Mouse (Mus musculus) naive thymus-derived CD4-positive, alpha-beta T cell, adult 2 months (primary cell): ENCODE results near the gene Sytl3.
"Not testable (repeated sequence)": the region's sequence is repeated elsewhere in the genome, so short reads cannot be mapped to it uniquely, and the experiment has no call there.

Experiments
- DNase-seq: peaks from one replicate; pipeline ENCODE4 v3.0.0-alpha.2; 2011; ENCODE audit warnings: low read depth

The Sytl3 gene

DNA sequence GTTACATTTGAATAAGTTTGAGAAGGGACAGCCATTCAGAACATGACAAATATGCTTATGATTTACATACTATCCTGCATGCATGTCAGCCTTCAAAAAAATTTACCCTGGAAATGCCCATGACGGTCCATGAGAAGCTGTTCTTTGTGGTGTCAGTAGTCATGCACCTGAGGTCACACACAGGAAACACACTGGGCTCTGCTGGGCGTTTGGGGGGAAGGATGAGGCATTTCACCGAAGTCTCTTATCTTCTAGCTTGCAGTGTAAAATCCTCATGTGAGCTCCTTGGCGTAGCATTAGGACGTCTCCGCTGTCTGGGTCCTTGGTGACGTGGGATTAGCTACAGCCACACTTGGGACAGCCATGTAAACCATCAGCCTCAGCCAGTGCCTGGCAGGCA, at the start of gene Sytl3:
Sytl3 (plus strand) TSS at position 293 of the 400 bp plus-strand sequence.
- not testable (repeated sequence) for DNase-seq

DNA sequence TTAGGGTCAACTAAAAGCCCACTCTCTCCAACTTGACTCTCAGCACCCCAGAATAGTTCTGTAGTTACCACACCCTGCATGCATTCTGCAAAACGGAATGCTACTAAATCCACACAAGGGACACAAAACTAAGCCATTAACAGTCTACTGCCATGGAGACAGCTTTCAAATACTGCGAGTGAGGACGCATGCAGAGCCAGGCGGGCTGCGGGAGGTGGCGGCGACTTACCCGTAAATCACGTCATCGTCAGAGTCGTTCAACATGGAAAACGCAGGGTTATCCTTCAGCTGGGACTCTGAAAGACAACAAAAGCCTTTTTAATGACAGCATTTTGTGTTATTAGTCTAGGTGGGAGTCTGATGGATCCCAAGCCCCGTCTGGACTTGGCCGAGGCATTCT, 45.4 kb upstream of the Sytl3 start:
- not testable (repeated sequence) for DNase-seq

DNA sequence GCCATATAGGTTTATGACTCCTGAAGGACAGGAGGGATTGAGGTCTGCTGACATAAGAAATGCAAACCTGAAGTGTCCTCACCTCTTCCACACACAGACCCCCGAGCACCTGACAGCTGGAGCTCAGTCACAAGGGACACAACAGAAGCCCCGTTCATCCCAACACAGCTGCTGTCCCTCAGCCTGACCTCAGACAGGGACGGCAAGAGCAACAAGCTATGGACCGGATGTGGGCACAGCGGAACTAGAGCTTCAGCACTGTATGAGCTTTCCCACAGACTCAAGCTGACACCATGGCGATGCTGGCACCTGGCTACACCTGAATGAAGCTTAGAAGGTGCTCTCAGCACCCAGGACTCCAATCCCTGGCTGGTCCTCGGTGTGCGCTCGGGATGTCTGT, 44.6 kb upstream of the Sytl3 start:
- DNase-seq, result not testable (repeated sequence)

DNA sequence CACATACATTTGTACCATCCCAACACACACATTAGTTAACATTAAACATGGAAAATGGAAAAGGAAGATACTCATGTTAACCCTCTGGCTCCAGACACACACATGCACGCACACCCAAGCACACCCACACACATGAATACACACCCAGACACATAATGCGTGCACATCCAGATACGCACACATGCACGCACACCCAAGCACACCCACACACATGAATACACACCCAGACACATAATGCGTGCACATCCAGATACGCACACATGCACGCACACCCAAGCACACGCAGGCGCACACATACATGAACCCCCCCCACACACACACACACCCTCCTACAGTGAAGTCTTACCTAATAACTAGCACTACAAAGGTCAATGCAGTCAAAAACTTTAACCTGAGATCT, 42.2 kb upstream of the Sytl3 start:
- DNase-seq, result not testable (repeated sequence)

DNA sequence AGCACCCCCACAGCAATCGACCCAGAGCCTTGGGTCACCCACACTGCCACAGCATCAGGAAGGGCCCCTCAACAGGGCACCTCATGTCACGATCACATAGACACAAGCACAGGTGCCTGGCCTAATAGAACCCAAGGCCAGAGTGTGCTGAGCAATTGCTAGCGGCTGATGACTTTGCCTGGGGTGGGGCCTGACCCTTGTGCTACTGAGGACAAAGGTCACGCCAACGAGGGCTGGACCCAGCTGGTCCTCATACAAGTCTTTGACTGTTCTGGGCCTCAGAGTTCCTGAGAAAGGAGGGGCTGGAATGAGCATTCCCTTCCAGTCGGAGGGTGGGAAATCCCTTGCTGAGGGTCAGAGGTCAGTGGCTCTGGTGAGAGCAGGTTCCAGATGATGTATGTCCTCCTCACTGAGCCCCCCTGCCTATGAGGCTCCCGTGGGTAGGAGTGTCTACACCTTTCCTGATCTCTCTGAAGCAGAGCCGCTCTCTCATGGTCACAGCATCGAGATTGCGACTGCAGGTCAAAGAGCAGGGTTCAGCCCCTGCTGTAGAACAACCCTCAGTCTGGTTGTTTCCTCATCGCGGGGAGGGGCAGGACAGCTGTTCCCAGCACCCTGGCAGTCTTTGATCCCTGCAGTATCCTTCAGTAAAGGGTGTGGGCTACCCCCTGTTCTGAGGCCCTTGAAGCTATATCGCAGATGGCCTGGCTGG, 41.0 kb upstream of the Sytl3 start:
- not testable (repeated sequence) for DNase-seq

DNA sequence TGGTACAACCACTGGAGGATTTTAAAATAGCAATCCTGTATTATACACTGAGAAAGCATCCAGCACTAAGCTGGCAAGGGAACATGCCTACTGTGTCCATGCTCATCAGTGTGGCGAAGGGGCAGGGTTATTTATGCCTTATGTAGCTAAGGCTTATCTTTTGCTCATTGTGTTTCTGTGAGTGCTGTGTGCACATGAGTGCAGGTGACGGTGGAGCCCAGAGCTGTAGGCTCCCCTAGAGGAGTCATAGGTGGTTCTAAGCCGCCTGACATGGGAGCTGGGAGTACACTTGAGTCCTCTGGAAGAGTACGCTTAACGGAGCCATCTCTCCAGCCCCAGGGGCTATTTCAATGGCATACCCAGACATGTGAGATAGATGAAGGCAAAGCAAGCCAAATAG, 39.6 kb upstream of the Sytl3 start:
- DNase-seq, result not testable (repeated sequence)

DNA sequence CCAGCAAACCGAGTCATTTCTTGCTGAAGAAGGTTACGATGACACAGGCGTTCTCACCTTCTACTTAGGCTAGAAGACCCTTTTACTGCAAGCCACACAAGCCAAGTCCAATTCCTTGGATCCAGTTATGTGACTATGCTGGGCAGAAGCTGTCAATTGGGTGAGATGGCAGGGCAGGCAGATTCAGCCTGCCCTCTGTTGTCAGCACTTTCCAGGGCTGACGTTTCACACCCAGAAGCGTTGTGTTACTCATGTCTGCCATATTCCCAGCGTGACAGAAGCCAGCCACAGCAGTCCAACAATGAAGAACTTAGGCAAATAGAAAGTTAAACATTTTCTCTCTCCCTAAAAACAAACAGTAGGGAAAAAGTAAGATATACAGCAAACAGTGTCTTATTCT, 38.9 kb upstream of the Sytl3 start:
- DNase-seq, result not testable (repeated sequence)

DNA sequence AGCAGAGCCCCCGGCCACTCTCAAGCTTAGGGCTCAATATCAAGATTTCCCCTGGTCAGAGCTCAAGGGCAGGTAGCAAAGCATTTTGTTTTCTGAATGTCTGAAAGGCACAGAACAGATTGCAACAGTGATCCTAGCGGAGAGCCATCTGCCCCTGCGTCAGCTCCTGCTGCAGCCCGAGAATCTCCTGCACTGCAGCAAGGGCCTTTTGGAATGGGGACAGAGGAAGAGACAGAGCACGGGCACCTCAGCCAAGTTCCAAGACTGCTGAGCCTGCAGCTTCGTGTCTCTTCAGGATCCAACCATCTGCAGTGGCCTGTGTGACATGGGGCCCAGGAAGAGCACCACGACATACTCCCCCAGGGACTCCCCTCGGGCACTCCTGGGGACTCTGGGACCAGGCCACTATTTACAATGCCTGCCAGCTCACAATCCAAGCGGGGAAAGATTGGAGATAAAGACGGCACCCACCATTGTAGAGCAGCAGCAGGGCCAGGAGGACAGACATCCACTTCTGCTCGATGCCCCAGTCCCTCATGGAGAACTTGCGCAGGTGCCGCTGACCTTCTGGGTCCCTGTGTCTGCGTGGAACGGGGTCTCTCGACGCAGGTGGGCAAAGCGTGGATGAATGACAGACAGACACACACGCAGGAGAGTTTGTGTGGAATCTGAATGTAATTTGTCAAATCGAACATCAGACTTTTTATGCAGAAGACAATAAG, 38.0 kb upstream of the Sytl3 start:
- DNase-seq, result not testable (repeated sequence)

DNA sequence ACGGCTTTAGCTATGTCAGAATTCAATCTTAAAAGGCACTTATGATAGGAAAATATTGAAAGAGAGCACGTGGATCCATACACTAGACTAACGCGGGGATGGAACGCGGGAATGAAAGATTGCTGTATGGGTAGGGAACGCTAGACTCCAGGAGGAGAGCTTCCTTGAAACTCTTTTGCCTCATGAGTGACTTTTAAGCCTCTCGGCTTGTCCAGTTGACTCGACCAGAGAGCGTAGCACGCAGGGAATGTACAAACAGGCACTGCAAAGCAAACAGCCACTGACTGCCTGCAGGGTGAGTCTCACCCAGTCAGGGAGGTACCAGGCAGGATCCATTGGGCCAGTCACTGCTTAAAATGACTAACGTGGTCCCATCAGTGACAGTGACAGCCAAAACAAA, 36.9 kb upstream of the Sytl3 start:
- DNase-seq, result not testable (repeated sequence)

DNA sequence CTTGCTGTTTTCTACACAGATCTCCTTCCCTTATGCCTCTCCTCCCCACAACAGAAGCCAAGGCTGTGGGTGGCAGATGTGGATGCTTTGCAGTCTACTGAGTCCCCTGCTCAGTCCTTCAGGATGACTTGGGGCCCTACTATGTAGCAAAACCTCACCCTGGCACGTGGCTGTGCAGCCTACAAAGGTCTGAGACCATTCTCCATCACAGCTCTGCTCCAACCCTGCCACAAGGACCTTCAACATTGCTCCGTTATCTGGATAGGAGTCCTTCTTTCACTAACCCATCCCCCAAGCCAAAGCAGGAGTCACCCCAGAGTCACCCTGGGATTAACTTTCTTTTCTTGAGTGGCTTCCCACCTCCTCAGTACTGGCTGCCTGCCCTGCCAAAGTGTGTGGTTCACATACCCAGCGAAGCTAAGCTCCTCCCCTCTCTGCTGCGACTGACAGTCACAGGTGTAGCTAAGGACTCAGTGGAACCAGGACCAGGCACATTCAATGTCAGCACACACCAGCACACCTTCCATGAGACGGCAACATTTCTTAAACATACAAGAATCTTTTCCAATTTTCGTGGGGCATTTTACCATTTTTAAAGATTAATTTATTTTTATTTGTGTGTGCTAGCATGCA, 33.9 kb upstream of the Sytl3 start:
- DNase-seq, result not testable (repeated sequence)

DNA sequence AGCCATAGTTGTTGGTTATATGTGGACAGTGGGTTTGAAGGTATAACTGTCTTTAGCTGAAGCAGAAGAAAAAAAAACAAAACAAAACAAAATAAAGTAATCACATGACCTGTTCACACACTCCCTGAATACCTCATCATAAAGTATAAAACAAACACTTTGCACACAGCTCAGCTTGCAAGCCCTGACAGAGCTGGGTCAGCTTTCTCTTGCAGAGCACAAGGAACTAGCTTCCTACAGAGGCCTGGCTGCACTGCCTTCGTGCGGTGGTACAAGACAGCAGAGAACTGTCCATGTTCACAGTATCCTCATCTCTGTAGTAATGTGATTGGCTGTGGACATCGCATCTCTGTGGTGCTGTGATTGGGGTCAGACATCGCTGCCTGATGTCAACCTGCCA, 28.5 kb upstream of the Sytl3 start:
- not testable (repeated sequence) for DNase-seq

DNA sequence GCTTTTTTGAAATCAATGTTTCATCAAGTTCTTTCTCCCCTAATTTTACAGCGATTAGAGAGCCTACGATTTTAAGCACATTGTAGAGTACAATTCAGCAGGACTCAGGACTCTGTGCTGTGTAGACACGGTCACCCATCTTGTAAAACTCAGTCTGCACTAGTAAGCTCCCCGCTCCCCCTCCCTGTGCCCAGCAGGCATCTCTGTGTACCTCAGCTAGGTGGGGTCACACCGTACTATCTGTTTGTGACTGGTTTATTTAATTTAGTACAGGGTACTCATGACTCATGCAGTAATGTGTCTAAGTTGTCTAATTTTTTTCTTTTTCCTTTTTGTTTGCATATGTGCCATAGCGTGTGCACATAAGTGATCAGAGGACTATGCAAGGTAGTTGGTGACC, 26.0 kb upstream of the Sytl3 start:
- DNase-seq, result not testable (repeated sequence)

DNA sequence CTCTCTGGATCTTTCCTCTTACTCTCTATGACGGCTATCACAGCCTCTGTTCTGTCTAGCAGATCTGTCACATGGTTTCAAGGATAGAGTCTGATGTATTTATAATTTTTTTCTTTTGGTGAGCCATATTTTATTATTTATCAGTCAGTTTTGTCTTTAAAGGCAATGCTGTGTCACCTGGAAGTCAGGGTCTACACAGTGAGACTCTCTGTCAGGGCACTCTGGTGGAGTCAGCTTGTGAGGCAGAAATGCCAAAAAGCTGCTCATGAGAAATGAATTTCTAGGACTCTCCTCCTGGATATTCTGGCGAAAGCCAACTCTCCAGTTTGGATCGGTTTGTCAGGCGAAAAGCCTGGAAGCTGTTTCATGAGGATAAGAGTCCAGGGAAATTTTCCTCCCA, 23.1 kb upstream of the Sytl3 start:
- DNase-seq, result not testable (repeated sequence)

DNA sequence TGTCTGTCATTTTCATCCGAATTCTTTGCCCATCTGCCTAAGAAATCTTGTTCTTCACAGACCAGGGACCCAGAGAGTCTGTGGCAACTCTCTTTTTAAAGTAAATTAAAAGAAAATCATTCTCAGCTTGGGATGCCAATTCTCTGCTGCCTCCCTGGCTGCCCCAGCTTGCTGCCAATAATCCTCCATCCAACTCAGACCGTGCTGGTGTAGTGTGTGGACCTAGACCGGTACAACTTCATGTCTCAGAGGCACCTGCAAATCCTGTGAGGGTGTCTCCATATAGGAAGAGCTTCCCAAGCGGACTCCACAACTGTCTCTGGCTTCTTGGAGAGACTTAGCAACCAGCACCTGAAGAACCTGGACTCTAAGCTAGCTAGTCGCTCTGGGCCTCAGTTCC, 22.0 kb upstream of the Sytl3 start:
- DNase-seq, result no peak

DNA sequence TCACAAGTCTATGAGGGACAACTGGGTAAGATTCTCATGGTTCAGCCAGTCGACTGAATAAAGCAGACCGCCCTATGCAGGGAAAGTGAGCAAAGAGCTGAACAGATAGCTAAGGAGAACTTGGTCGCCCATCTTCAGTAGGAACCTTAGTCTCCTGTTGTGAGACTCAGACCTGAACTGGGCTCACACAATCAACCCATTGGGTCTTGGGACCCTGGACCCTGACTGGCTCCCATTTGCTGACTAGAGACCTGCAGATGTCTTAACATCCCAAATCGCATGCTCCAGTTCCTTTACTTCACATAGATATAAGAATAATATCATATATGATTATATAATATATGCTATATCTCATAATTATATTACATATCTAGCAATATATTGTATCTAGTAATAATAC, 21.5 kb upstream of the Sytl3 start:
- not testable (repeated sequence) for DNase-seq

DNA sequence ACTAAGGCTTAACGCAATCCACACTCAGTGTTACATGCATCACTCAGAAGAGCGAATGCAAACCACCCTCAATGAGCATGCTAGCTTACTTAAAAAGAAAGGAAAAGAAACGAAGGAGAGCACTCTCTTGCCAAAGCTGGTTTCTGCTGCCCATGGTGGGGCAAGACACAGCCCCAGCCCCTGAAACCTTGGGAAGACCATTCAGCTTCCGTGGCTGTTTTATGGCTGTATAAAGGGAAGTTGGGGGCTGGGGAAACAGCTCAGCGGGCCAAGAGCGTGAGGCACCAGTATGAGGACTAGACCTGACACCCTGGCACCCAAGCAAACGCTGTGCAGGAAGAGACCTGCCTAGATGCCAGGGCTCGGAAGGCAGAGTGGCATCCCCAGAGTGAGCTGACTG, 20.4 kb upstream of the Sytl3 start:
- not testable (repeated sequence) for DNase-seq

DNA sequence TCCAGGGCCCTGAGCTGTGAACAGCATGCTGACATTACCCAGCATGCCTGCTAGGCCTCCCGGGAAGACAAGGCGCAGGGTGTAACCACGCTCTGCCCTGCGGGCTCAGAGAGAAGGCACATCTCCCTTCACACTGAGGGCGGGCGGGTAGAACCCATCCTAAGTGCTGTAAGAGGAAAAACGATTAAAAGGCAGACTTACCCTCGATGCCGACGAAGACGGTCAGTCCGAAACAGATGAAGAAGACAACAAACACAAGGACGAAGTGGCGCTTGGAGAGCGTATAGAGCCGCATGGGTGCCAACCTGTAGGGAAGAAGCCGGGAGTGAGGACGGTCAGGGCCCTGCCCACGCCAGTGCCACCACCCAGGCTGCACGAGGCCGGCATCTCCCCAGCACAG, 19.4 kb upstream of the Sytl3 start:
- DNase-seq, result not testable (repeated sequence)

DNA sequence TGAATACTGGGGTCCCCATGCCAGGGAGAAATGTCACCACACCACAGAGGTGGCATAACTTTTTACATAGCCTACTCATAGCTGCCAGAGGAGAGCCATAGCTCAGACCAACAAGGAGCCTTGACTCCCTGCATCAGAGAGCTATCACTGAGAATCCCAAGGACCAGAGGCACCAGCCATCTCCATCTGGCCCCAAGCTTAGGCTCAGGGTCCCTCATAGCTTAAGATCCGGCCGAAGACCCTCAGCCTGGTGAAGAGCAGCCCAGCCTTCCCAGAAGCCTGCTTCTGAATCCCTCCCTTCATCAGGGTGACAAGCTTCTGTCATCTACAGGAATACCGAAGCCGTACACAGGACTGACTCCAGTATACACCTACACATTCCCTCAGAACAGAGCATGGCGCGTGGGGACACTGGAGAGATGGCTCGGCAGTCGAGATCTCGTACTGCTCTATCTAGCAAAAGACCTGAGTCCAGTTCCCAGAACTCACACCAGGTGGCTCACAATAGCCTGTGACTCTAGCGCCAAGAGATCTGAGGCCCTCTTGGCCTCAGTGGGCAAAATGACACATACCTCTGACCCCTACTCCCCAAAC, 18.8 kb upstream of the Sytl3 start:
- not testable (repeated sequence) for DNase-seq

DNA sequence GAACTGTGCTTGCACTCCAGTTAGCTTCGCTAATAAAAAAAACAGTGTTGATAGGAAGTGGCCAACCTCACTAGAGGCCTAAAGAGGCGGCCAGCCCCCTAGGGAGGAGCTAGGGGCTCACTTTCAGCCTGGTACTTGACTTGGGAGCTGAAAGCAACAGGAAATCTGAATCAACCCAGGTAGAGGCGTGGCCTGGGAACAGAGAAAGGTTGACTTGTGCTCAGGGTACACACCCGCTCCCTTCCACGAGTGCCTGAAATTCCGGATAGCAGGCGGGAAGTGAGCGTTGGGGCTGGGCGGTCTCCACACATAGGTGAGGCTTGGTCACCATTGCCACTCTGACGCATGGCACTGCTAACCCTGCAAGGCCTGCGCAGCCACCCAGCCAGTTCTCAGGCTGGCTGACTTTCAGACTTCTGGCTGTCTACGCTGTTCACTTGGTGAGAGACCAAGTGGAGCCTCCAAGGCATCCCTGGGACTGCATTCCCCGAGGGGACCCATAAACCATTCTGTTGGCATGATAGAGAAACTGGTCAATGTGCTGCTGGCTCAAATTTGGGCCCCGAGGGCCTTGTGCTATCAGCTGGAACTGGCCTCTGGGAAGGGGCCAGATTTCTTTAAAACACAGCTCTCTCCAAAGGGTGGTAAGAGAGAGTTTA, 18.0 kb upstream of the Sytl3 start:
- DNase-seq, result not testable (repeated sequence)

DNA sequence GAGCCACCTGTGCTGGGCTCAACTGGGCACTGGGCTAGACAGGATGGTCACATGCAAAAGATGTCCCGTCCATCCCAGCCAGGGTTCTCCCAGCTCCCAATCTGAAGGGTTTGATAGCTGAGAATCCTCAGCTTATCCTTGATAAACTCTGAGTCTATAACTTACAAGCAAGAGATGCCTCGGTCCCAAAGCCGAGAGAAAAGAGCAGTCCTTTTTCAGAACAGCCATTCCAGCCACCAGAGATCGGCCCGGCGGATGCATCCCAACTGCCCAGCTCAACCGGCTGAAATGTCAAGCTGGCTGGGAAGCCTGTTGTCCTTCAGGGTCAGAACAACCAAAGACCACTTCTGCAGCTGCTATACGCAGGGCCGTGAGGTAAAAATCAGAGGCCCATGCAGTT, 14.7 kb upstream of the Sytl3 start:
- not testable (repeated sequence) for DNase-seq

DNA sequence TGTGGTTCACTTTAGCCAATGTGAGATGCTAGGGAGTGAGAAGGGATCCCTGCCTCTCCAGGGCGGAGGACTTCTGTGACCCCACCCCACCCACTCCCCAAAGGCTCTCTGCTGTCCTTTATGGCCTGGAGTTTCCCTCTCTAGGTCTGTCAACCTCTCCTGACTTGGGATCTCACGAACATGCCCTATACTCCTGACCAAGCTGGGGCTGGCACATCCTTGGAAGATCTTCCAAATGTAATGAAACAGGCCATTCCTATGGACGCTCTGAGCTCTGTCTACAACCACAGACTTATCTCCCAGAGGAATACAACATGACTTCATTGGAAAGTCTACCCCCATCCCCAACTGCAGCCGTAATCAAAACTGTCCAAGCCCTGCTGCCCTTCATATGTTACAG, 14.2 kb upstream of the Sytl3 start:
- not testable (repeated sequence) for DNase-seq

DNA sequence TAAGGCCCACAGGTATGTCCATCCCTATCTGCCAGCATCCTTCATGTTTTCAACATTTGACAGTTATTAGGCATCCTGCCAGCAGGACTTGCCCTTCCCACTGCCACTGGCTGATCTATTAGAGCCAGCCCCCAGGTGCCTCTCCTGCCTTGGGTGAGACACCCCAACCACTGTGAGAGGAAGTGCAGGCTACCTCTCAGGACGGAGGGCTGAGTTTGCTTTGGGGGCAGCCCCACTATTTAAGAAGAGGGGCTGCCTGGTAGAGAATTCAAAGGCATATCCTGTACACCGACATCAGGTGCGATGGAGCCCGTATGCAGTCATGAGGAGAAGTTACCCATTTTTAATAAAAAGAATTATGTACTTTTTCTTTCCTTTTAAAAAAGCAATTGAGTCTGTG, 13.2 kb upstream of the Sytl3 start:
- DNase-seq, result not testable (repeated sequence)
